Mouse (Mus musculus) hindbrain, embryonic 10.5 days (tissue): ENCODE results near the gene Lnp1. TPM values are rescaled to one million over a fixed set of nuclear protein-coding genes. Genes with fewer than 3 reads are reported as not detected.
"Not testable (repeated sequence)": the region's sequence is repeated elsewhere in the genome, so short reads cannot be mapped to it uniquely, and the experiment has no call there.

Source experiments
- DNase-seq: peaks from one replicate; pipeline ENCODE4 v3.0.0-alpha.2; 2017; ENCODE audit warnings: low spot score
- H3K27ac ChIP-seq: fragments of 300-500 bp; sonication (generic); 2 replicates; pipeline ENCODE4 v1.5.1; 2016; ENCODE audit warnings: mild to moderate bottlenecking, moderate library complexity
- H3K27me3 ChIP-seq: fragments of 300-500 bp; sonication (generic); 2 replicates; pipeline ENCODE4 v1.6.1; 2016; ENCODE audit warnings: mild to moderate bottlenecking; ENCODE audit not compliant: poor library complexity, insufficient read depth, severe bottlenecking
- H3K36me3 ChIP-seq: fragments of 300-500 bp; sonication (generic); 2 replicates; pipeline ENCODE4 v1.6.1; 2016; ENCODE audit warnings: mild to moderate bottlenecking, moderate library complexity
- H3K4me1 ChIP-seq: fragments of 300-500 bp; sonication (generic); replicated peaks from 2 replicates; pipeline ENCODE4 v1.6.1; 2016; ENCODE audit warnings: mild to moderate bottlenecking
- H3K4me3 ChIP-seq: fragments of 300-500 bp; sonication (generic); 2 replicates; pipeline ENCODE4 v1.5.1; 2016; ENCODE audit warnings: mild to moderate bottlenecking, moderate library complexity
- H3K9me3 ChIP-seq: fragments of 300-500 bp; sonication (generic); 2 replicates; pipeline ENCODE4 v1.6.1; 2016; ENCODE audit warnings: mild to moderate bottlenecking, moderate library complexity
- WGBS: fragments of 180-500 bp; shearing (Covaris S2); methylation state at CpG from one replicate; pipeline ENCODE4 v1.1.7; 2016; 5-methylcytosine and 5-hydroxymethylcytosine counted together
- polyA plus RNA-seq: library from polyadenylated mRNA; unstranded; fragments of >200 nt; fragmentation: Nextera tagmentation; extraction: Ambion mirVana; gene quantifications from 2 replicates; pipeline ENCODE4 v1.2.1, GENCODE M21; 2016

Gene Lnp1
- not detected in 2 replicates for polyA plus RNA-seq

- H3K27me3 ChIP-seq, result no peaks in the 10 kb centered on the region
- no peaks in the 10 kb centered on the region for H3K36me3 ChIP-seq
- H3K9me3 ChIP-seq, result no peaks in the 10 kb centered on the region
- no peak within 1 kb of the TSS for H3K4me3 ChIP-seq
- H3K27ac ChIP-seq, result no peak within 1 kb of the TSS
- no peaks in the 10 kb centered on the region for H3K4me1 ChIP-seq
- no peak for DNase-seq
- WGBS, result 57% methylated on average over 3 of the region's 3 CpGs
These were observed at the start of gene Lnp1 for GRCm38 (mm10) chr16:56928023-56928422. Gene Lnp1 (minus strand): TSS chr16:56928061.

GRCm38 (mm10) chr16:56974646-56975045 lies 46.8 kb upstream of the Lnp1 start:
- Histone ChIP-seq H3K9me3 (no peaks in the 10 kb centered on the region), H3K4me3 (no peak overlapping the region), H3K27ac (no peak overlapping the region), H3K36me3 (no peaks in the 10 kb centered on the region), H3K4me1 (no peaks in the 10 kb centered on the region), H3K27me3 (no peaks in the 10 kb centered on the region)
- no peak for DNase-seq
- WGBS, result 71% methylated on average over 3 of the region's 3 CpGs

DNA sequence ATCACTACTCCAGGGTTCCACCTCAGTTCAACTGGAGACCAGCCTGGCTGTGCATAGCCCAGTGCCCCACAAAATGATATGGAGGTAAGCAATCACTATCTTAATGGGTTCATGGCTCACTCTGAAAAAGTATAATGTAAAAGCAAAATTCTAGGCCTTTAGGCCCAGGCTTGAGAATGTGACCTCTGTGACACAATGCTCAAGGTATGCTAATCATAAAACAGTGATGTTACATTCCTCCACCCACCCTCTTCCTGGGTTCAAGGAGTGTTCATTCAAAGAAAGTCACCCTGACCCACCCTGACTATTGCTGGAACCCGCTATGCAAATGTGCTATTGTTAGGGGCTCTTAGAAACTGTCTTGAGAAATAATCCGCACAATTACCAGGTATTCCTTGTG lies 30.4 kb upstream of the Lnp1 start:
- not testable (repeated sequence) for H3K36me3 ChIP-seq, DNase-seq, H3K27me3 ChIP-seq, H3K4me3 ChIP-seq, H3K27ac ChIP-seq, H3K9me3 ChIP-seq, H3K4me1 ChIP-seq
- 97% methylated on average over 2 of the region's 2 CpGs for WGBS

GRCm38 (mm10) chr16:56949085-56949484 lies 21.2 kb upstream of the Lnp1 start:
- H3K27ac ChIP-seq, result no peak overlapping the region

DNA sequence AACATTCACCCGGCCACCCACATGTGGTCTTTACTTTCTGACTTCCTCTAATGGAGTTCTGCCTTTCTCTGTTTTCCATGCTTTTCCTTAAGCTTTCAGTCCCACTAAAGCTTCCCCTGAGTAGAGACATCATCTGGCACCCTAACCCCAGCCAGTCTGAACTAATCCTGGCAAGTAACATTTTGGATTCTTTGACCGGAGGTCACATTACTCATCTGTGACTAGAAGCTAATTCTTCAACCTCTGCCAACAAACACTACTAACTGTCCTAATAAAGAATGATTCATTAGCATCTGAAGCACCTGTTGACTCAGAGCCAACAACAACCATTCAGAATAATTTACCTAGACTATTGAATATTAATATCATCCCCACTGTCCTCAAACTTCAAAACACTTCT lies 14.5 kb upstream of the Lnp1 start:
- H3K4me1 ChIP-seq, result no peaks in the 10 kb centered on the region
- no peak overlapping the region for H3K27ac ChIP-seq
- no peak for DNase-seq
- H3K4me3 ChIP-seq, result no peak overlapping the region
- no peaks in the 10 kb centered on the region for H3K36me3 ChIP-seq
- WGBS, result 88% methylated on average over 2 of the region's 2 CpGs
- no peaks in the 10 kb centered on the region for H3K9me3 ChIP-seq
- no peaks in the 10 kb centered on the region for H3K27me3 ChIP-seq

More at GRCm38 (mm10) chr16:56949085-56949484, 21.2 kb upstream of the Lnp1 start:
- Histone ChIP-seq H3K27me3 (no peaks in the 10 kb centered on the region), H3K9me3 (no peaks in the 10 kb centered on the region), H3K36me3 (no peaks in the 10 kb centered on the region), H3K4me3 (no peak overlapping the region), H3K4me1 (no peaks in the 10 kb centered on the region)
- no peak for DNase-seq
- 90% methylated on average over 5 of the region's 5 CpGs for WGBS

GRCm38 (mm10) chr16:56920102-56920657 lies 7.7 kb downstream of the Lnp1 start:
- H3K9me3 ChIP-seq, result no peaks in the 10 kb centered on the region

DNA sequence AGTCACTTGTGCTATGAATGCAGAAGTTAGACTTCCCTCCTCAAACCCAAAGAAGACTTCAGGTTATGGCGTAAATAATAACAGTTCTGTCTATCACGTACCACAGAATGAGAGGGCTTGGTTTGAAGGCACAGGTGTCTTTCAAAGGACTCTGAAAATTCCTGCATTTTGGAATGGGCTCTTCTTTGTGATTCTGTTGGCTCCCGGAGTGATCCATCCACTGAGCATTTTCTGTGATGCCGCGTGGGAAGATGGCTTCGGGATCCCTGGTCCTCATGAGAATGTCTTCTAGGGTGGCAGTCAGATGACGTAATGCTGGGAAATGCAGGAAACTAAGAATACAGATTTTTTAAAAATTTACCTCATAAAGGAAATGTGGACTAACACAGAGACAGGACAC lies 10.6 kb downstream of the Lnp1 start:
- no peak overlapping the region for H3K27ac ChIP-seq
- no peaks in the 10 kb centered on the region for H3K9me3 ChIP-seq
- no peaks in the 10 kb centered on the region for H3K27me3 ChIP-seq
- H3K36me3 ChIP-seq, result no peaks in the 10 kb centered on the region
- no peak overlapping the region for H3K4me3 ChIP-seq
- no peaks in the 10 kb centered on the region for H3K4me1 ChIP-seq
- no peak for DNase-seq
- 88% methylated on average over 7 of the region's 7 CpGs for WGBS

More at GRCm38 (mm10) chr16:56920102-56920657, 7.7 kb downstream of the Lnp1 start:
- H3K36me3 ChIP-seq, result no peaks in the 10 kb centered on the region
- no peaks in the 10 kb centered on the region for H3K4me1 ChIP-seq
- no peaks in the 10 kb centered on the region for H3K27me3 ChIP-seq
- WGBS, result 27% methylated on average over 8 of the region's 8 CpGs
- H3K4me3 ChIP-seq, result no peak overlapping the region
- H3K27ac ChIP-seq, result no peak overlapping the region
- peak; percentile 6 for DNase-seq

- no peaks in the 10 kb centered on the region for H3K27me3 ChIP-seq
- WGBS, result 67% methylated on average over 5 of the region's 5 CpGs
- H3K4me1 ChIP-seq, result no peaks in the 10 kb centered on the region
- H3K36me3 ChIP-seq, result no peaks in the 10 kb centered on the region
- no peak overlapping the region for H3K4me3 ChIP-seq
- DNase-seq, result no peak
- no peaks in the 10 kb centered on the region for H3K9me3 ChIP-seq
- H3K27ac ChIP-seq, result no peak overlapping the region
These were observed 18.9 kb downstream of the Lnp1 start for GRCm38 (mm10) chr16:56908986-56909385.

- H3K36me3 ChIP-seq, H3K27ac ChIP-seq, H3K4me1 ChIP-seq, H3K9me3 ChIP-seq, H3K27me3 ChIP-seq, DNase-seq, H3K4me3 ChIP-seq: not testable (repeated sequence)
- WGBS, result 62% methylated on average over 3 of the region's 3 CpGs
These were observed 25.7 kb downstream of the Lnp1 start for GRCm38 (mm10) chr16:56902206-56902605.

GRCm38 (mm10) chr16:56891583-56891982 lies 36.3 kb downstream of the Lnp1 start:
- no peak overlapping the region for H3K27ac ChIP-seq
- 86% methylated on average over 5 of the region's 5 CpGs for WGBS
- no peak for DNase-seq

GRCm38 (mm10) chr16:56886616-56887116 lies 41.2 kb downstream of the Lnp1 start:
- no peaks in the 10 kb centered on the region for H3K36me3 ChIP-seq
- H3K4me1 ChIP-seq, result peaks cover 8% of the 10 kb centered on the region
- peak overlapping the region; percentile 59 for H3K4me3 ChIP-seq
- no peaks in the 10 kb centered on the region for H3K27me3 ChIP-seq
- 24% methylated on average over 9 of the region's 9 CpGs for WGBS
- no peaks in the 10 kb centered on the region for H3K9me3 ChIP-seq
- DNase-seq, result no peak
- H3K27ac ChIP-seq, result 0 out of 2 replicates have a peak overlapping the region, but pooled peaks have one; percentile 72

More at GRCm38 (mm10) chr16:56891583-56891982, 36.3 kb downstream of the Lnp1 start:
- no peaks in the 10 kb centered on the region for H3K4me1 ChIP-seq
- no peaks in the 10 kb centered on the region for H3K9me3 ChIP-seq
- H3K4me3 ChIP-seq, result no peak overlapping the region
- H3K36me3 ChIP-seq, result no peaks in the 10 kb centered on the region
- no peaks in the 10 kb centered on the region for H3K27me3 ChIP-seq

GRCm38 (mm10) chr16:56885824-56886615 lies 41.8 kb downstream of the Lnp1 start, which contains the start of gene Tmem45a:
Gene Tmem45a (minus strand): TSS chr16:56886166.
- Histone ChIP-seq H3K27ac (peak within 1 kb of the TSS; percentile 72; the same call in 1 of the 2 replicates), H3K27me3 (no peaks in the 10 kb centered on the region), H3K36me3 (no peaks in the 10 kb centered on the region), H3K4me3 (peak within 1 kb of the TSS; percentile 59), H3K4me1 (peaks cover 8% of the 10 kb centered on the region), H3K9me3 (no peaks in the 10 kb centered on the region)
- 4% methylated on average over 25 of the region's 25 CpGs for WGBS
- DNase-seq, result peak; percentile 86

DNA sequence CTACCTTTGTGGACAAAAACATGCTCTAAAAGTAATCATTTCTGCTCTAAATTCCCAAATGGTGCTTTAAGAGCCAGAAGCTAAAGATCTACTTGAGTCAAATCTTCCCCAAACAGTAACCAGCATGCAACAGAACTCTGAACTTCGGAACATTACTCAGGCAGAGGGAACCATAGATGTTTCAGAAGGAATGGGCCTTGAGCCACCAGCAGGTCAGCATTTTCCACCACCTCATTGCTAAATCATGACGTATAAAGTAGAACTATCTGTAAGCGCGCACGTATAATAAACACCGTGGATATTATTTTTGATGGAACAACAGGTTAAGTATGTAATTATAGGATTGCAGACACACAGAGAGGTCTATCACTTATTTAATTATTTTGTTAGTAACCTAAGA lies 43.0 kb downstream of the Lnp1 start:
- Histone ChIP-seq H3K4me1 (peaks cover 8% of the 10 kb centered on the region), H3K27ac (no peak overlapping the region), H3K4me3 (no peak overlapping the region), H3K36me3 (no peaks in the 10 kb centered on the region), H3K27me3 (no peaks in the 10 kb centered on the region), H3K9me3 (no peaks in the 10 kb centered on the region)
- 97% methylated on average over 6 of the region's 6 CpGs for WGBS
- no peak for DNase-seq
